Mouse (Mus musculus): ENCODE data around the gene Prkcg.

Gene Prkcg

DNA sequence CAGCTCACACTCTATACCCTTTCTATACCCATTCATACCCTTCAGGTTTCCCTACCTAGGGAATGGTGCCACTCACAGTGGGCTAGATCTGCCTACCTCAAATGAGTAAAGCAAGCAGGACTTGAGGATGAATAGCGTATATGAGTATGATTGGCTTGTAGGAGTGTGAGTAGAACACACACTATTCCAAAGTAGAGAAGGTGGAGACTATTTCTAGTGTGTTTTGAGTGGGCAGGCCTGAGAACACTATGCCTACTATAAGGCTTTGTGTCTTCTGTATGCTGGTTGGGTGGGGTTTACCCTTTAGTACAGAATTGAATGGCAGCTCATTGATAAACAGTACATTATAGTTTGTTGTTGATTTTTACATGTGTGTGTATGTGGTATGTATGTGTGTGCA is 34.8 kb downstream of the Prkcg start:
- DNase-seq = no peak

DNA sequence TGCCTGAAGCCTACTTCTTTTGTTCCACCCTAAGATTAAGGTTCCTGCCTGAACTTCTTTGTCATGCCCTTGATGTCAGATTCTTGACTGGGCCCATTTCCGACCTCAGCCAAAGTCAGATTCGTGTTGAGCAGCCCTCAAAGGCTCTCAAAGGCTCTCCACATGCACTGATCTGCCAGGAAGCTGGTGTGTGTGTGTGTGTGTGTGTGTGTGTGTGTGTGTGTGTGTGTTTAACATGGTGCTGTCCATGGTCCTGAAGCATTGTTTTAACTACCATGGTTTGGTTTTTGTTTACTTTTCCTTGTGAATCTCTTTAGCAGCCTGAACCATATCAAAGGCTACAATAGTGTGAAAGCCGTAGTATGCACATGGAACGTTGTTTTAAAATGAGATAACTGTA is 39.0 kb downstream of the Prkcg start:
- DNase-seq = peak; percentile 10

DNA sequence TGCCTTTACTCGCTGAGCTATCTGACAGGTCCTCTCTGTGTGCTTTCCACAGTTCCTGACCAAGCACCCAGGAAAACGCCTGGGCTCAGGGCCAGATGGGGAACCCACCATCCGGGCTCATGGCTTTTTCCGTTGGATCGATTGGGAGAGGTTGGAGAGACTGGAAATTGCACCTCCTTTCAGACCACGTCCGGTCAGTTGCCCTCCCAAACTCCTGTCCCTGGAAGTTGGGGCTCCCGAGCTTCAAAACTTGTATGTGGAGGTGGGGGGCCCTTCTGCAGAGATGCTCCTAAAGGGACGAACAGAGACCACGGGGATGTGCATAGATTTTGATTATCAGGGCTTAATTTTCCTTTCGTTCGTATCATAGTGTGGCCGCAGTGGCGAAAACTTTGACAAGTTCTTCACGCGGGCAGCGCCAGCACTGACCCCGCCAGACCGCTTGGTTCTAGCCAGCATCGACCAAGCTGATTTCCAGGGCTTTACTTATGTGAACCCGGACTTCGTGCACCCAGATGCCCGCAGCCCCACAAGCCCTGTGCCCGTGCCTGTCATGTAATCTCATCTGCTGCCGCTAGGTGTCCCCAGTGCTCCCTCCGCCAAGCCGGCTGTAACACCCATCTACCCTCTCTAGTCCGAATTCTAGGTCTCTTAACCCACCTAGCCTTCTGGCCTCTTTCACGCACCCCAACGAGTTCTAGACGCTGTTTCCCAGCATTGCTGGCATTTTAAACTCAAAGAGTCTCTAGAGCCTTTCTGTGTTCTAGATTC is 41.0 kb downstream of the Prkcg start:
- peak; percentile 74 for DNase-seq

DNA sequence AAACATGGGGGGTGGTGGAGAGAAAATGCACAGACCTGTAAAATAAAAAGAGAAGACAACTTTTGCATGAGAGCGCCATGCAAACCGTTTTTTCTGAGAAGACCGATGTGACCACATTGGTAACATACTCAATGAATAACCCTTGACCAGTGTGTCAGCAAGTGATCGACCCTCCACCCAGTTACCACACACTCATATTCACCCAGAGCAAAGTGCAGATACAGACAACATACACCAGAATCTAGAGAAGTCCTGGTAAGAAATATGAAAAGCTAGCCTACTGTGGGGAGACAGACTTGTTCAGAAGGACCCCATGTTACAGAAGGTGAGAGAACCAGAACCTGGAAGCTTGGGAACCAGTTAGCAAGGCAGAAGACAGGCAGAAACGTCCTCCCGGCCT is 42.2 kb downstream of the Prkcg start:
- DNase-seq = no peak

DNA sequence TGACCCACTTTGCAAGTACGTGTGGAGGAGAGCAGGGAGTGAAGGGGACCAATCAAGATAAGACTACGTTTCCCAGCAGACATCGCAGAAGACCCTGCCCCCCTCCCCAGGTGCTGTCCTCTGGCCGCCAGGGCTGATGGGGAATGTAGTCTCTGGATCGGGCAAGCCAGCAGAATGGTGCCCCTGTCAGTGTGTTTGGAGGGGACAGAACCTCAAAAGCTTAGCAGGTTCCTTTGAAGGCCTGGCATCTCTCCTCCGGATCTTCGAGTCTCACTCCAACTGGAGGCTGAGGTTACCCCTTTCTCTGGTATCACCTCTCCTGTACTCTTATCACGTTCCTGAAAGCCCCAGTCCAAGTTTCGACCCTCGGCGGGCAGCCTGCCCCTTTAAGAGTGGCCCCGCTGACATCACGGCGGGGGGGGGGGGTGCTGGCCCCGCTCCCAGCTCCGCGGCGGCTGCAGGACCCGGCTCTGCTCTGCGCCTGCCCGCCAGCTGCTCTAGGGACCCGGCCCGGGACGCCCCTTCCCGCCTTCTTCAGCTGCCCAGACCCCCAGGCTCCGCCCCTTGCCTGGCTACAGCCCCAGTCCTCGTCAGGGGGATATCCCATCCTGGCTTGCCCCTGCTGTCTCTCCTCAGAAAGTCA is 42.7 kb downstream of the Prkcg start:
- peak; percentile 17 for DNase-seq

DNA sequence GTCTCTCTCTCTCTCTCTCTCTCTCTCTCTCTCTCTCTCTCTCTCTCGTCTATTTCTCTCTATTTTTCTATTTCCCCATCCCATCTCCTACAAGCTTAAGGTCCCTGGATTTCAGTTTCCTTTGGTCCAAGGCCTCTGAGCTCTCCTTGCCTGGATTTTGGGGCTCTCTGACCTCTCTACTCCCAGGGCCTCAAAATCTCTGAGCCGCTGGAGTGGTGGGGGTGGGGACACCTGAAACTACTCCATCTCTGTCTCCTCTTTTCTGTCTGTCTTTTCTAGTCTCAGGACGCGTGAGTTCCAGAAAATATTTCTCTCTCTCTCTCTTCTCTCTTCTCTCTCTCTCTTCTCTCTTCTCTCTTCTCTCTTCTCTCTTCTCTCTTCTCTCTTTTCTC is 43.2 kb downstream of the Prkcg start:
- DNase-seq = no peak

DNA sequence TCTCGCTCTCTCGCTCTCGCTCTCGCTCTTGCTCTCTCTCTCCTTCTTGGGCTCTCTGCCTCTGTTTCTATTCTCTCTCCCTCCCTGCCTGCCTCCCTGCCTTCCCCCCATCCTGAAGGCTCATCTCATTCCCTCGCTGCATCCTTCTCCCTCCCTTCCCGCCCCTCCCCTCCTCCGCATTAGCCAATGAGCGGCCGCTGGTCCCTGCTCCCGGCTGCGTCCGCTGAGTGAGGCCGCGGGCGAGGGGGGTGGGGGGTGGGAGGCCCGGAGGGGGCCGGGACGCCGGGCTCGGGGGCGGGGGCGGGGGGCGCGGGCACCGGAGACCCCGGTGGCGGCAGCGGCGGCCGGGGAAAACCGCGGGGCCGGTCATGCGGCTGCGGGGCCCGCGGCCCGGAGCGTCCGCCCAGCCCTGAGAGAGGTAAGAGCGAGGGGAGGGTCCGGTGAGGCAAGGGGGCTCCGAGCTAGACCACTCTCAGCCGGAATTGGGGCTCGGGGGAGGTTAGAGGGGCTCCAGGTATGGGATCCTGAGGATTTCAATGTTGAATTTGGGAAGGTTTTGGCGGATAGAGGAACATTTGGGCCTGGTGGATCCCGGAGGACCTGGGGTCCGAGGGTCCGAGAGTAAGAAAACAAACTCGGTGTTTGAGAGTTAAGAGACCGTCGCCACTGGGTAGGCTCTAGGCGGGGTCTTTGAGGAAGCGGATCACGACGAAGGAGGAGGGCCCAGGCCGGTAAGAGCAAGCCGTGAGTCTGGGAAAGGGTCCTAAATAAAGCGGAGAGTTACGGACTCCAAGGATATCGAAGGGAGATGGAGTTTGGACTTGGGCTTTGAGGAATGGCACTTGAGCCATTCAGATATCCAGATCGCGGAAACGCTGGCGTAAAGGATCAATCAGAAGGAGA is 43.9 kb downstream of the Prkcg start, which contains the start of gene Cacng7:
Cacng7 (plus strand) TSS at position 337 of the 903 bp plus-strand sequence.
- DNase-seq = no peak

DNA sequence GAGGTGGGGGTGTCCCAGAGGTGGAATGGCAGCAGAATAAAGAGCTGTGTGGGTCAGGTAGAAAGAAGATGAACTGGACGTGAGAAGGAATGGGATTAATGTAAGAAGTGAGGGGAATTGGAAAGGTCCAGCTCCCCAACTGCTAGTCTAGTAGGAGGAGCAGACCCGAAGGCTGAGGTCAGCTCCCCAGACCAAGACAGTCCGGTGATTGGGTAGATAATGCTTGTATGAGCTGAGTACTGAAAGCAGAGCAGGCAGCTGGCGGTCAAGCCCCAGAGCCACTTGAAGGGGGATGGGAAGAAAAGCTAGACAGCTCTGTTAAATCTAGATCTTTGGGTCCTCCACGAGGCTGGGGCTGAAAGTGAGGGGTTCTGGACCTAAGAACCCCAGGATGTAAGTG is 44.6 kb downstream of the Prkcg start:
- DNase-seq = no peak

DNA sequence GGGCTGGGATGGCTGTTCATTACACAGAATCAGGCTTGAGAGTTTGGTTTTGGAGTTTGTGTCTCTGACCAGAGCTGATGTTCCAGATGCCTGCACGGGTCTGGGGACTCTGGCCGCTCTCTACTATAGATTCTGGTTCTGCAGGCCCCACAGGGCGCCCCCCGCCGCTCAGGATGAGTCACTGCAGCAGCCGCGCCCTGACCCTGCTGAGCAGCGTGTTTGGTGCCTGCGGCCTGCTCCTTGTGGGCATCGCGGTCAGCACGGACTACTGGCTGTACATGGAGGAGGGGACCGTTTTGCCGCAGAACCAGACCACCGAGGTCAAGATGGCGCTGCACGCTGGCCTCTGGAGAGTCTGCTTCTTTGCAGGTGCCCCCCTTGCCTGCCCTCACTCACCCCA is 47.4 kb downstream of the Prkcg start:
- no peak for DNase-seq

DNA sequence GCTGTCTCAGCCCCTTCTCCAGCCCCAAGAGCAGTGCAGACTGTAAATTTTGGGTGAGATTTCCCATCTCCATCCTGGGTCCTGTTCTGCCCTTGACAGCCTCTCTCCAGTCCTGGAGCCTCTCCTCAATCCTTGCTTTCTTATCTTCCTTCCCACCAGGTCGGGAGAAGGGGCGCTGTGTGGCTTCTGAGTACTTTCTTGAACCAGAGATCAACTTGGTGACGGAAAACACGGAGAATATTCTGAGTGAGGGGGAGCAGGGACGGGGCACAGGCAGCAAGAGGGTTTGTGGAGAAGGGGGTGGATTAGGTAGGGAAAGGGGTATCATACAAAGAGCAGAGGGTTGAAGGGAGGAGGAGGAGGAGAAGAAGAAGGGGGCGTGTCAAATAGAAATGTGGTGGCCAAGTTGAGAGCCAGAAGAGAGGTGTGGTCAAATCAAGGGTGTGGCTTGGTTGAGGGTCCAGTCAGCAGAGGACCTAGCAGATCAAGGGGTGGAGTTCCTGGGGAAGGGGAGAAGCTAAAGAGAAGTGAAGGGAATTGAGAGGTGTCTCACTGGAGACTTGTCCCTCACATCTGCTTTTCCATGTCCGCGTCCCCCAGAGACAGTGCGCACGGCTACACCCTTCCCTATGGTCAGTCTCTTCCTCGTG is 49.4 kb downstream of the Prkcg start:
- DNase-seq = no peak

DNA sequence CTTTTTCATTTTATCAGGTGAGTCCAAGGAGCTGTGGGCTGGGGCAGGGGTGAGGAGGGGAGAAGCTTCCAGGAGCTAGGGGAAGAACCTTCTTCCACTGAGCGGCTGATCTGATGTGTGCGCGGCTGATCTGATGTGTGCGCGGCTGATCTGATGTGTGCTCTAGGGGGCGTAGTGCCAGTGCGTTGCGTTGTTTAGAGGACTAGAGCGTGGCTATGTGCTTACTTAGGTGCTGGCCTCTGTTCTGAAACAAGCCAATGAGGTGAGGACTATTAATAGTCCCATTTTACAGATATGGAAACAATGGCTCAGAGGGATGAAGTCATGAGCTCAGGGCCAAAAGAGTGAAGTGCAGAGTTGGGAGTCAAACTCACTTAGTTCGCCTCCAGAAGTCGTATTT is 50.0 kb downstream of the Prkcg start:
- no peak for DNase-seq

DNA sequence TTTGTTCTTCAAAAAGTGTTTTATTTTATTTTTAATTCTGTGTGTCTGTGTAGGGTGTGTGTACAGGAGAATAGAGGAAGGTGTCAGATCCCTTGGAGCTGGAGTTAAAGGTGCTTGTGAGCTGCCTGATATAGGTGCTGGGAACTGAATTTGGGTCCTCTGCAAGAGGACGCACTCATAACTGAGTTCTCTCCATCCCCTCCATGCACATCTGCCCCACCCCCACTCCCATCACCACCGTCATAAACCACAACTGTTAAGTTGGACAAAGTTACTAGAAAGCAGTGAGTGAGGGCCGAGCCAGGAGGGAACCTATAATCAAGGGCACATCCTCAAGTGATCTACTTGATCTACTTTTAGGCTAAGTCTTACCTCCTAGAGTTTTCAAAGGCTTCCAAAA is 54.9 kb downstream of the Prkcg start:
- no peak for DNase-seq

DNA sequence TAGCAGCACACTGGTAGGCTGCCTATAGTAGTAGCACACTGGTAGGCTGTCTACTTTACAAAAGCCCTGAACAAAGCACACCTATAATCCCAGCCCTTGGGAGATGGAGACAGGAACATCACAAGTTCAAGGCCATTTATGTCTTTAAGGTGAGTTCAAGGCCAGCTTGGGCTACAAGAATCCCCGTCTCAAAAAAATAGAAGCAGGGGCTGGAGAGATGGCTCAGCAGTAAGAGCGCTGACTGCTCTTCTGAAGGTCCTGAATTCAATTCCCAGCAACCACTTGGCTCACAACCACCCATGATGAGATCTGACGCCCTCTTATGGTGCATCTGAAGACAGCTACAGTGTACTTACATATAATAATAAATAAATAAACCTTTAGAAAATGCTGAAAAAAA is 56.3 kb downstream of the Prkcg start:
- DNase-seq = no peak

DNA sequence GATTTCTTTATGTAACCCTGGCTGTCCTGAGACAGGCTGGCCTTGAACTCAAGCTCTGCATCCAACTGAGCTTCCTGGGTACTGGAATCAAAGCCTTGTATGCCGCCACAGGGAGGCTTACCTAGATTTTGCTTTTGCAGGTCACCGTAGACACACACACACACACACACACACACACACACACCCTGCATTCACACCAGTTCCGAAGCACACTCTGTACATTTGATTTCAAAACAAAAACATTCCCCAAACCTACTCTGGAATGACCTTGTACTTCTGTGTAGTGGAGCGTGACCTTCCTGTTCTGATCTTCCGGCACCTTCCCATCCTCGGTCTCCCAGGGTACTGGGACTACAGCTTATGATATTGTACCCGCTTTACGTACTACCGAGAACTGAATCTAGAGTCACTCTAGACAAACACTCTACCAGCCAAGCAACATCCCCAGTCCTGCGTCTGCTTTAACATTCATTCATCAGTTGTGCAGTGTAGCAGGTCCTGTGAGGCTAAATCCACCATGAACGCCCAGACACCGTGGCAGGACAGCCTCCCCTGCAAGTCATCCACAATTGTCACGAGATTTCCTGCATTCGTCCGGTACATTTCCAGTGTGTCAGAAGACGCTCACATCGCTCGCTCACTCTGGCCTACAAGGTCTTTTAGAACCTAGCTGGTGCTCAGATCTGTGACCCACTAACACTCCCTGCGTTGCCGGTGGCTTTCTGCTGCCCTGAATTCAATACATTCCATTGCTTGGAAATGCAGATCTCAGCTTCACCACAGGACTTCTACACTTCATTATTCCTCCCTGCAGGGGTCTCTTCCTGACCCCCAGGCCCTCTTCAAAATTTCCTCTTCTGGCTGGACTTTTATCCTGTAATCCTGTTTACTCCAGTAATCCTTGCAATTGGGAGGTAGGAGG is 58.6 kb downstream of the Prkcg start:
- no peak for DNase-seq

DNA sequence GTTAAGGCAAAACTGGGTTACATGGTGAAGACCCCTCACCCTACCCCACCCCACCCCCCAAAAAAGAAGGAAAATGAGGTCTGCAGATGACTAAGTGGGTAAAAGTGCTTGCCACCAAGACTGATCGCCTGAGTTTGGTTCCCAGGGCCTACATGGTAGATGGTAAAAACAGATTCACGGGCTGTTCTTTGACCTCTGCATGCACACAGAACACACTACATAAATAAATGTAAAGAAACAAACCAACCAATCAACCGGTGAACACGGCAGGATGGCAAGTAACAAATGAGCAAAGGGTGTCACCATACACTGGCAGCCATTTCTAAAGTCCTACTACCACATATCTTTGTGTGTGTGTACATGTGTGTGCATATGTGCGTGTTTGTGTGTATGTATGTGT is 59.3 kb downstream of the Prkcg start:
- DNase-seq = no peak

DNA sequence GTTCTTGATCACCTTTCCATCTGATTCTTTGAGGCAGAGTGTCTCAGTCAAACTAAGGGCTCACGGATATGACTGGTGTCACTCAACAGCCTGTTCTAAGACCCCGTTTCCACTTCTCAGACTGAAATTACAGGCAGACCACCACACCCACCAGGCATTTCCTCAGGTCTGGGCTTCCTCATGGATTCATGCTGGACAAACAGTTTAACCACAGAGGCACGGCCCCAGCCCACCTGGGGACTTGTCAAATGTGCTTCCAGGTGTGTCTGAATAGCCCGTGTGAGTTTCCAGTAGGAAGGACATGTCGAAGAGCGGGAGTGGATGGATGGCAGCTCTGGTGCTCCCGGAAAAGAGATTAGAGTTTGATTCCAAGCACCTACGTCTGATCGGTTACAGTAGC is 60.8 kb downstream of the Prkcg start:
- DNase-seq = no peak

DNA sequence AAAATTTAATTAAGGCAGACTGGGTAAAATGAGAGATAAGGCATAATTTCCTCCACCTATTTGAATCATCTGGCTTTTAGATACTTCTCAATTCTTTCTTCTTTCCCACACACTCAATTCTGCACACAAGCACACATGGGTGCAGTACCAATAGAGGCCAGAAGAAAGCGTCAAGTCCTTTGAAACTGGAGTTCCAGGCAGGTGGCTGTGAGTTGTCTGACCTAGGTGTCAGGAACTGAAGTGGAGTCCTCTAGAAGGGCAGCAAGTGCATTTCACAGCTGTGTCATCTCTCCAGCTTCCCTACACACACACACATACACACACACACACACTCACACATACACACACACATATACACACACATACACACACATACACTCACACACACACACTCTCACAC is 62.6 kb downstream of the Prkcg start:
- DNase-seq = no peak

DNA sequence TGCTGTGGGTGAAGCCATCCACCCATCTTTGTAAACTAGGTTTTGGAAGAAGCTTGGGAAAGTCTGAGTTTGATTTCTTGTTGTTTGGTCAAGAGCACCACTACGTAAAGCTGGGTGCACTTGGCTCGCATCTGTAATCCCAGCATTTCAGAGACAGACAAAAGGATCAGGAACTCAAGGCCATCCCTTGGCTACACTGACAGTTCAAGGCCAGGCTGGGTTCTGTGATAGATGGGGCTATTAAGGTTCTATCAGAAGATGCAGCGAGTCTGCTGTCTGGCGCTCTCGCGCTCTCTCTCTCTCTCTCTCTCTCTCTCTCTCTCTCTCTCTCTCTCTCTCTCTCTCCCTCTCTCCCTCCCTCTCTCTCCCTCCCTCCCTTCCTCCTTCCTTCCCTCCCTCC is 65.9 kb downstream of the Prkcg start:
- DNase-seq = no peak

DNA sequence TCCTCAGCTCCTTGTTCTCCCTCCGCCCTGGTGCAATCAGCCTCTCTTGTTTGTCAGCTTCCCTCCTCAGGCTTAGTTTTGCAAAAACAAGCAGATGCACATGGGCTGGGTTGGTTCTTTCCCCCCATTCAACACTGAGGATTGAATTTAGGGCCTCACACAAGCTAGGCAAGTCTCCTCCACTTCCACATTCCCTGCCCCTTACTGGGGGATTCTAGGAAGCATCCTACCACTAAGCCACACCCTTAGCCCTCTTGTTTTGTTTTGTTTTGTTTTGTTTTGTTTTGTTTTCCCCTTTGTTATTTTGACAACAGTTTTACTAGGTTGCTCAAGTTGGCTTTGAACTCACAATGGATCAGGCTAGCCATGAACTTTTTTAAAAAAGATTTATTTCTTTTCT is 71.7 kb downstream of the Prkcg start:
- no peak for DNase-seq

DNA sequence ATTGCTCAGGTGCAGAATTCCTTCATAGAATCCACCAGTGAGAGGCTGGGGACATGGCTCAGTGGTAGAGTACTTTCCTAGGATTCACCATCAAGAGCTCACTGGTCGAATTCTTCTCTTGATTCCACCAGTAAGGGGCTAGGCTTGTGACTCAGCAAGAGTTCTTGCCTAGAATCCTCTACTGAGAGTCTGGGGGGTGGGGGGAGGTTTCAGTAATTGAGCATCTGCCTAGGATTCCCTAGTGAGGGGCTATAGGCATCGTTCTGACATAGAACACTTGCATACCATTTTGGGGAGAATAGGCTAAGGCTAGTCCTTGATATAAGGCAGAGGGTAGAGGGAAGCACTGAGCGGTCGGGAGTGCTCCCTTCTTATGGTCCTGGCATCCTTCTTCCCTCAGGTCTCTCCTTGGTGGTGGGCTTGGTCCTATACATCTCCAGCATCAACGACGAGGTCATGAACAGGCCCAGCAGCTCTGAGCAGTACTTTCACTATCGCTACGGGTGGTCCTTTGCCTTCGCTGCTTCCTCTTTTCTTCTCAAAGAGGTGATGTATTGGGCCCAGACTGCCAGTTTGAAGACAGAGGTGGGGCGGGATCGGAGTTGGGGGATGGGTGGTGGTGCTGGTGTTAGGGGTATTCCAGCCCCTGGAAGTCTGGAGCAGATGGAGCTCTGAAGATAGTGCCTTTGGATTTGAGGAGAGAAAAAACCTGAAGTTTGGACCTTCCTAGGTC is 76.7 kb downstream of the Prkcg start:
- DNase-seq = no peak
